Mouse (Mus musculus) embryo, embryonic 10.5 days (tissue): ENCODE data around the gene Slc27a5.
A peak's percentile ranks its signal among the peaks of the same experiment; 100 is the strongest.

Source experiments
- DNase-seq: peaks from one replicate; pipeline ENCODE4 v3.0.0-alpha.2; 2015; ENCODE audit warnings: low spot score

Gene Slc27a5

DNA sequence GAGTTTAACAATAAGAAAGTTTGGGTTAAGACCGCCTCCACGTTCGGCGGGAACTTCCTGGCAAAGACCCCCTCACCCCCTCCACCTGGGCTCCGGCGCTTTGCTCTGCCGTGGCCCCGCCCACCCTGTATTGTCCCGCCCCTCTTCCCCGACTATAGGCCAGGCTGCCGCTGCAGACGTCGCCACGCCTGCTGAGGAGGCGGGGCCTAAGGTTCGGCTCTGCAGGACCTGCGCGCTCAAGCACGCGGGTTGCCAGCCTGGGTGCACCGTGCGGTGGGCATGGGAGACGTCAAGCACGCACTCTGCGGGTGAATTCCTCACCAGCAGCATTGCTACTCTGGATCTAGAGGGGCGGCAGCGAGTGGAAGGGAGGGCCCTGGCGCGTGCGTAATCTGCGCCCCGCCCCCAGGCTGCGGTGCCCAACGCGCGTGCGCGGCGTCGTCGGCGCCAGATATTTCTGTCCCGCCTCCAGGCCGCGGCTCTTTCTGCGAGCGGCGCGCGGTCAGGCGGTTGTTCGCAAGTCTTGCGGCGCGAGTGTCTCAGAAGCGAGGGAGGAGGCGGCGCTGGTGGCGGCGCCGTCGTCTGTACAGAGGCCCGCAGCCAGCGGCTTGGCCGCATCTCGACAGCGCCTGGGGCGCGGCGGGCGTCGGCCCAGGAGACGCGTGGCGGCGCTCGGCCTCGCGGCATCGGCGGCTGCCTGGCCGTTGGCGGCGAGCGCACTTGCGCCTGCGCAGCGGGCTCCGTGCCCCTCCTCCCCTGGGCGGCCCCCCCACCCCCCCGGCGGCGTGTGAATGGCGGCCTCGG is 26.1 kb upstream of the Slc27a5 start:
- peak; percentile 96 for DNase-seq

DNA sequence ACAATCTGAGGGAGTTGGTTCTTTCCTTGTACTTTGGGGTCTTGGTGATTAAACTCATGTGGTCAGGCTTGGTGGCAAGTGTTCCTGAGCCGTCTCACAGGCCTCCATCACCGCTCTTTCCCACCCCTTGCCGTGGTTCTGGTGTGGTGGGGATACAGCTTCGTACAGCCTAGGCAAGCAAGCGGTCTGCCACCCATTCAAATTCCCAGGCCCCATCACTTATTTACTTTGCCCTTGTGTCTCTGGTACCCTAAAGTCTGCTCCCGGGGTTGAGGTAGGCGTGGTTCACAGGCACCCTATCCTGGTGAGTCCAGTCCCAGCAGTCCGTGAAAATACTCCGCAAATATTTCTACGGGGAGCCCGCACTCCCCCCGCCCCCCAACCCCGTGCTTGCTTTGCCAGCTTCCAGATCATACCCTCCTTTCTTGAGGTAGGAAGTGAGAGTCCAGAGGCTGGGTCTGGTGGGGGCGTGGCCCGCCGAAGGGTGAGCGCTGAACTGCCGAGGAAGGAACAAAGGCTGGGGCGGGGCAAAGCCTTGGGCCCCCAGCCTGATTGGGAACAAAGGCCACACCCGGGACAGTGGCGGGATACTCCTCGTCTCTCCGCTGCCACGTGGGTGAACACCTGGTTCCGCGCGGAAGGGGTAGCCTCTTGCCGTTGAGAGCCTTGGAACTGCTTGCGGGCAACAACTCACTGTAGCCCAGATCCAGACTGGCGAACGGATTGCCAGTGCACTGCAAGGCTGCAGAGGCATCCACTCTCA is 25.0 kb upstream of the Slc27a5 start:
- DNase-seq = peak; percentile 96

DNA sequence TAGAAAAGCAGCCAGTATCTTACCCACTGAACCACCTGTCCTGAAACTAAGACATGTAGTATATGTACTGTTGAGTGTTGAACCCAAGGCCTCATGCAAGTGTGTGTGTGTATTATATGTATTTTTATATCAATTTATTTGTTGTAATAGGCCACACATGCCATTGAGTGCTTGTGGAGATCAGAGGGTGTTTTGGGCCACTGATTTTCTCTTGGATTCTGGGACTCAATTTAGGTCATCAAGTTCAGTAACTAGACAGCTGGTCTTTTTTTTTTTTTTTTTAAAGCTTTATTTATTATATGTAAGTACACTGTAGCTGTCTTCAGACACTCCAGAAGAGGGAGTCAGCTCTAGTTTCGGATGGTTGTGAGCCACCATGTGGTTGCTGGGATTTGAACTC is 17.2 kb upstream of the Slc27a5 start:
- DNase-seq = no peak

DNA sequence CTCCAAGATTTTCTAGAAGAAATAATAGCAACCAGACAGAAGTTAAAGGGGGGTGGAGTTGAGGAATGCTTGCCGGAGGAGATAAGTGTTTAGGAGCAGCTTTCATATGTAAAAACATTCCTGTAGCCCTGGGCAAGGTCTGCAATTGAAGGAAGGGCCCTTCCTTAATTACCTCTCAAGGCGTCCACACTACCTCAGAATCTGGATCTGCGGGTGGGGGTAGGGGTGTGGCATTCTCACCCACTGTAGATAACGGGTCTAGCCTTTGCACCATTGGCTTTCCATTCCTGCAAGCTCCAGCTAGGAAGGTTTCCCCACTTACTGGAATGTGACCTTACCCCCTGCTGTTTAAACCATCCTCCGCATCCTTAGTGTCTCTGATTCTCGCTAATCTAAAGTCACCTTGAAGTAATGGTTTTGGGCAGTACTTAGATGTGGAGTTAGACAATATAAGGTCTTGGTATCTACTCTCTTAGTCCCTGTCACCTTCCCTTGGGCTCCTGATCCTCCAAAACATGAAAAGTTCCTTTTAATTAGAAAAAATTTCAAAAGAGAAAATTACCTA is 16.4 kb upstream of the Slc27a5 start:
- no peak for DNase-seq

DNA sequence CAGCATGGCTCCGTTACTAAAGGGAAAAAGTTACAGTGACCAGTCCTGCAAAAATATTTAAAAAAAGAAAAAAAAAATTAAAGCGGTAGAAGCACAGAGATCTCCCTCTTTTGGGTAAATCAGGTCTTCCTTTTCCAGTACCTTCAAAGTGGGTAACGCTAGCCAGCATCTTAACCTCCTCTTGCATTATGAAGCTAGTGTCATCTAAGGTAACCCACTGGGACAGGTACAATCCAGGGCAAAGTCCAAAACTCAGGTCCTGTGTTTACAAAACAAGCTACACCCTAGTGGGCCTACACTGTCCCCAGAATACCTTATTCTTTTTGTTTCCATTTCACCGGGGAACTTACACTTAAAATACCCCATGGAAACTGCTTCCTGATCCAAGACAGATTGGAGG is 15.7 kb upstream of the Slc27a5 start:
- DNase-seq = no peak

DNA sequence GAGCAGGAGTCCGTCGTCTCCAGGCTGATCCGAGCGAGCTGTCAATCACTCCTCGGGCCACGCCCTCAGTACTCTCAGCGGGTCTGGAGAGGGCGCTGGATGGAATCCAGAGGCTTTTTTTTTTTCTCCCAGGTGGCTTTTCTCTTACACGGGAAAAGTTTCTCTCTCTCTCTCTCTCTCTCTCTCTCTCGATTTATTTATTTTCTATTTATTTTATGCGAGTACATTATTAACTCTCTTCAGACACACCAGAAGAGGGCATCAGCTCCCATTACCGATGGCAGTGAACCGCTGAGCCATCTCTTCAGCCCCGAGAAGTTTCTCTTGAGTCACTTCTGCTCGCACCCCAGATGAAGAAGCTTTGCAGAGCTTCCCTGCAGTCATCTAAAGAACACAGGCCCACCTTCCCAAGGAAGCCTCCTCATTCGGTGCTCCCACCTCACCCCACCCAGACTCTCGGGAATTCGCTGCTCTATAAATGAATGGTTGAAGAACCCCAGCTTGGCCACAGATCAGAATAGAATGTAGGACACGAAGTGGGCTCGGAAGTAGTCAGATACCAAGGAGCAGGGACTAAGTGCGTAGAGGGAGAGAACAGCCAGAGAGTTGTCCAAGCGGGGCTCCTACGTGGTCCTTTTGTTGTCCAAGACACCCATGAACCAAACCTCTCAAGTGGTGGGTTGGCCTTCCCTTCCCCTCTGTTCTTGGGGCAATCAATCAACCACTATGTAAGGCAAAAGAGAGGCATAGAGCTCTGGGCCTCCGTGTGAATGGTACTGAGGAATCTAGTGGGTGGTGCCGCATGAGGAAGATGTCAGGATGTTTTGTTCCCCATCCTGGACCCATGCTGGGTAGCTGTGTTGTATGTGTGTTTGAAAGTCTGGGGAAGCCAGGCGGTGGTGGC is 12.3 kb upstream of the Slc27a5 start, which contains the start of gene Zbtb45:
Zbtb45 (minus strand) TSS at position 30 of the 904 bp plus-strand sequence.
- DNase-seq = peak; percentile 59

DNA sequence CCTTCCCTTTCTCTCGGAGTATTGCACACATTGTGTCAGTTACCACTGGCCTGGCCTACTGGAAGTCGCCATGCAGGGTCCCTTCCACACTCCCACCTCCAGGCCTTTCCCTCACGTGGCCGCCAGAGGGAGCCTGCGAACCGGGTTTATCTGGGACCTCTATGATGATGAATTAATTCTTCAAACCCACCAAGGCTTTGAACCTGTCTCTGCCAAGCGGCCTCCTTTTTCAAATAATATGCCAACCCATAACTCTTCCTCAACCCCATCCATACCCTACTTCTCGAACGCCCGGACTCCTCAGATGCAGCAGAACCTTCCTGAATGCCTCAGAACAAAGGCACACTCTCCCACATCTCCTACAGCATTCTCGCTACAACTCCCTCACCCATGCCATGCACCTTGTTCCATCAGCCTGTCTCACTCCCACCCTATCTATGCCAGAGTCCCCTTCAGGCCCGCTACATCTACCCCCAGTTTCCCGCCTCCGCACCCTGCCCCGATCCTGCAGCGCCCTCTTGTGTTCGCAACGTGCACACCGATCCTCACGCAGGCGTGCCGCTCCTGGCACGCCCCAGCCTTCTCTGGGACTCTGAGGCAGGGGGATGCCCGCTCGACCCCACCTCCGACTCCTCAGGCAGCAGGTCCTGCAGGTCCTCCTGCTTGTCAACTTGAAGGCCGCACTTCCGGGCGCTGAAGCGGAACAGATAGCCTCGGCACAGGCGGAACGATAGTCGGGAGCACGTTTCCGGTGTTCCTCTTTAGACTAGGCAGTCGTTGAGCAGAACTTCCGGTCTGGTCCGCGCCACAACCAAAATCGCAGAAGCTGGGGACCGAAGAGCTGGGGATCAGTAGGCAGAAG is 11.4 kb upstream of the Slc27a5 start:
- DNase-seq = peak; percentile 98

DNA sequence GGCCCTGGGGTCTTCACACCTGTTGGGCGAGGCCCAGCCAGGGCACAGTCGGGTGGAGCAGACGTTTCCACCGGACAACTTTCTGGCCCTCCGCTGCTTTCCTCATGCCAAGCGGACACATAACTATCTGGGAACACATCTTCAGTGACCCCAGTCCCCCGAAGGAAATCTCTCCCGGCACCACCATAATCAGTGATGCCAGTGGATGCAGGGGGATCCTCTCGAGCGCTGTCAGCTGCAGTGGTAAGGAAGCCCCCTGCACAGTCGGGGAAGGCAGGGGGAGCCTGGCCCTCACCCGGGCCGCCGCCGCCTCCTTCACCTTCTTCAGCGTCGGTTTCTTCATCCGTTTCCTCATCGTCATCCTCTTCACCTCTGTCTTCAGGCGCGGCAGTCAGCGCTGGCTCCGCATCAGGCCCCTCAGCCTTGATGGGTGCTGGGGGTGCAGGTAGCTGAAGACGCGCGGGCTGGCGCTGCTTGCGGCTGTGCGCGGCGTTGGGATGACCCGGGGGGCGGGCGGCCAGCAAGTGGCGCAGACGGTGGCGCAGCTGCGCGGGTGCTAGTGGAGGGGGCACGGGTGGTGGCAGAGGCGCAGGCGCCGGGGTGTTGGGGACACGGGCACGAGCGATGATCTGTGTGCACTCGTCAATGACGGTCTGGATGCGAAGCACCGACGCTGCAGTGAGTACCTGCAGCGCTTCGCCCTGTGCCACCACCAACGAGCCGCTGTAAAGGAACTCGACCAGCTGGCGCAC is 9.5 kb upstream of the Slc27a5 start:
- no peak for DNase-seq

DNA sequence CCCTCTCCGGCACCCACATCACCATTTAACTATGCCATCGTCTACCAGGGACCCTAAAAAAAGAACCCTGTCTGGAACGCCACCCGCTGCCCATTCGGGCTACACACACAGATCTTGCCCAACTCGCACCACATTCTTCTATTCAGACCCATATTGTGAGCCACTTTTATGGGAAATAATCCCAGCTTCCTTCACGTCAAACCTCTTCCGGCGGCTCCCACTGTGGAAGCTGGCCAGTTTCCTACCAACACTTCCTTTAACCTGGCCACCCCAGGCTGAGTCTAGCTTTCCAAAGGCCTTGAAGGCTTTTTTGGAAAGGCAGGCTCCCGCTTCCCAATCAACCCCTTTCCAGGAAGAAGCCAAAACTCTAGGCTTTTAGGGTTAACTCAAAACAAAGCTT is 8.5 kb upstream of the Slc27a5 start:
- no peak for DNase-seq

DNA sequence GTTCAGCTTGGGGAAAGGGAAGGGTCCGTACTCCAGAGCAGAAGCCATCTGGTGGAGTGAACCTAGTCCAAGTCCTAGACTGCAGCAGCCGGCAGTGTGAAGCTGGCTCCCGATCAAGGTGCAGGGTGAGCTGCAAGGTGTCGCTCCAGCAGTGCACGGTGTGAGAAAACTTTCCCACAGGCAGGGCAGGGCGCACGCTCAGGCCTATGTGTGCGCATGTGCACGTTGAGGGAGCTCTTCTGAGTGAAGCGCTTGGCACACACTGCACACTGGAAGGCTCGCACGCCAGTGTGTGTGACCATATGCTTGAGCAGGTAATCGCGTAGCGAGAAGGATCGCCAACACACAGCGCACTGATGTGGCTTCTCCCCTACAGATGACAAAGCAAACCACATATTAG is 8.0 kb upstream of the Slc27a5 start:
- DNase-seq = no peak

DNA sequence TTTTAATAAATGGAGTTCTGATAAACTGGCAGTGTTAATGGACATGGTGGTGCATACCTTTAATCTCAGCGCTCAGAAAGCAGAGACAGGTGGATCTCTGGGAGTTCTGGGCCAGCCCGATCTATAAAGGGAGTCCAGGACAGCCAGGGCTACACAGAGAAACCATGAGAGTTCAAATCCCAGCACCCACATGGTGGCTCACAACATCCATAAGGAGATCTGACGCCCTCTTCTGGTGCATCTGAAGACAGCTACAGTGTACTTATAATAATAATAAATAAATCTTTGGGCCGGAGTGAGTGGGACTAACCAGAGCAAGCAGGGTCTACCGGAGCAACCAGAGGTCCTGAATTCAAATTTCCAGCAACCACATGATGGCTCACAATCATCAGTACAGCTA is 5.4 kb upstream of the Slc27a5 start:
- no peak for DNase-seq

DNA sequence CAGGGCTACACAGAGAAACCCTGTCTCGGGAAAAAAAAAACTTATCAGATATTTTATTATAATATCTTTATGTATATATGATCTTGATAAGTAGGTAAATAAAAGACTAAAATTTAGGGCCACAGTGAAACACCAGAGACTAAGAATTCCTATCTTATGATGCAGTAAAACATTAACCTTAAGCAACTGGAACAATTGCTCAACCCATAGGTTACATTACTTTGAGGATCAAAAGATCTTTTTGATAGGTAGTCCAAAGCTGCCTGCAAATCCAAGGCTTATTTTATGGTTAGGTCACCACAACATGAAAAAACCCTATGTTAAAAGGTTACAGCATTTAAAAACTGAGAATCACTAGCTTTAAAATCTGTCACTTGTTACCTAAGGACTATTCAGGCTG is 3.6 kb upstream of the Slc27a5 start:
- DNase-seq = no peak

DNA sequence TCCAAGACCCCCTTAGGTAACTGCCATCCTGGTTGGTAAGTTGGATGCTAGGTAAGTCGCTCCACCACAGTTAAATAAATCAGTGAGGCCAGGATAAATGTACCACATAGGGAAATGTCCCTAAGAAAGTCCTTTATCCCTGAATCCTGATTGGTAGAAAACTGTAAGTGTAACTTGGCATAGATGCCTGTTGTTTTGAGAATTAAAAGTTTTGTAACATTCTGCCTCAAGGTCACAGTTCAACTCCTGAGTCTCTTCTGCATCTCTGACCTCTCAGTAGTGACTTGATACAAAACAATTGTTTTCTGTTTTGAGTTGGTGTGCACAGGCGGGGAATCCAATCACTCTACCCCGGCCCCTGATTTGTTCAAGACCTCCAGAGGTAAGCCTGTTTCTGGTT is 859 bp upstream of the Slc27a5 start, which contains the start of gene Trim28:
Trim28 (plus strand) TSS at position 264 of the 400 bp plus-strand sequence.
- no peak for DNase-seq

DNA sequence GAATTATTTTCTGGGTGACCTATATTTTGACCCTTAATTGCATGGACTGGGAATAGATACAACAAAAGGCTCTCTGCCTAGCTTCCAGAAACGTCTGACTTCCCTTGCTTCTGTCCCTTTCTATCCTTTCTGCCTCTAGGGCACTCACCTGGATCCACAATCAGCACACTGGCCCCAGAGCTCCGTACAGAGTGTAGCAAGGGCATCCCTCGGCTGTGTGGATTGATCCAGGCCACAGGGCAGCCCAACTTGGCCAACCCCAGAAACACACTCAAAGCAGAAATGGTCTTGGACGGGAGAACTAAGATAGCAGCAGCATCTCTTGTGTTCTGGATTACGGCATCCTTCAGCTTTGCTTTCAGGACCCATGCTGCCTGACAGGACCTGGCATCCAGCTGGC is 762 bp downstream of the Slc27a5 start:
- no peak for DNase-seq

DNA sequence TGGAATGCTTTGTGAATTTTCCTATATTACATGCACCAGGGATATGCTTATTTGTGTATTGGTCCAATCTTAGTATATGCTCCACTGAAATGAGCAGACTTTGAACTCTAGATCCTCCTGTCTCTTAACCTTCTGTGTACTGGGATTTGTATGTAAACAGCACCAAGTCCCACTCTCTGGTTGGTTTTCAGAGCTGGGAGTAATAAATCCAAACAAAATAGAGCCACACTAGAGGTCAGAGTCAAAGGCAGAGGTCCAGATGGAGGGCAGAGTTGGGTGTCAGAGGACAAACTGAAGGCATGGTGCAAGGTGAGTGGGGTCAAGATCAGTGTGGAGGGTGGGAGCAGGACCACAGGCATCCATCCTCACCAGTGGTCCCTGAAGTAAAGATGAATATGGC is 2.1 kb downstream of the Slc27a5 start:
- DNase-seq = no peak

DNA sequence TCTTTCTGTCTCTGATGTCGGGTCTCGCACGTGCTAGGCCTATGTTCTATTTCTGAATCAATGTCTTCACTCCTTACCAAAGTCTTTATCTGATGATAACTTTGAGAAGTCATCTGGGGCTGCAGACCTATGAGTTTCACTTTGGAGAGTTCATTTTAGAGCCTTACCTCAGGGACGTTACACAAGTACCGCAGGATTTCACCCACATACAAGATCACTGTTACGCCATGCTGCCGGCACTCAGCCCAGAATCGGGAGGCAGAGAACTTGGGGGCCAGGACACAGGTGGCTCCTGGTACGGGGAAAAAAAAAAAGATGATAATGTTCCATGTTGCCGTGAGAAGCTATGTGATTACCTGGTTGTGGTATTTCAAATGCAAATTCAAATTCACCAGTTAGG is 4.8 kb downstream of the Slc27a5 start:
- DNase-seq = no peak

DNA sequence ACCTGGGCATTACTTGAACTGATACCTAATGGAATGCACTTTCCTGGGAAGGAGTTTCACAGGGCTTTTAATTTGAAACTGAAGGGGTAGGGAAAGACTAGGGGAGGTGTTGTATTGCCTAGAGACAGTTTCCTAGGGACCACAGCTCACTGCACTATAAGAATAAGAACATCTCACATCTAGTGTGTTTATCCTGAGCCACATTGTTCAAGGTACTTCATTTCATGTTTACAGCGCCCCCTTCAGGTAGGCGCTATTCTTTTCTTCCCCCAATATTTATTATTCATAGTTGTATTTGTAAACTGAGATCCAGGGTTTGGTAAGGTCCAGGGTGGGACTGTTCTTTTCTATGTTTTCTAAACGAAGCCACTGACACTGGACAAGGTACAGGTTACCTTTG is 5.8 kb downstream of the Slc27a5 start:
- no peak for DNase-seq

DNA sequence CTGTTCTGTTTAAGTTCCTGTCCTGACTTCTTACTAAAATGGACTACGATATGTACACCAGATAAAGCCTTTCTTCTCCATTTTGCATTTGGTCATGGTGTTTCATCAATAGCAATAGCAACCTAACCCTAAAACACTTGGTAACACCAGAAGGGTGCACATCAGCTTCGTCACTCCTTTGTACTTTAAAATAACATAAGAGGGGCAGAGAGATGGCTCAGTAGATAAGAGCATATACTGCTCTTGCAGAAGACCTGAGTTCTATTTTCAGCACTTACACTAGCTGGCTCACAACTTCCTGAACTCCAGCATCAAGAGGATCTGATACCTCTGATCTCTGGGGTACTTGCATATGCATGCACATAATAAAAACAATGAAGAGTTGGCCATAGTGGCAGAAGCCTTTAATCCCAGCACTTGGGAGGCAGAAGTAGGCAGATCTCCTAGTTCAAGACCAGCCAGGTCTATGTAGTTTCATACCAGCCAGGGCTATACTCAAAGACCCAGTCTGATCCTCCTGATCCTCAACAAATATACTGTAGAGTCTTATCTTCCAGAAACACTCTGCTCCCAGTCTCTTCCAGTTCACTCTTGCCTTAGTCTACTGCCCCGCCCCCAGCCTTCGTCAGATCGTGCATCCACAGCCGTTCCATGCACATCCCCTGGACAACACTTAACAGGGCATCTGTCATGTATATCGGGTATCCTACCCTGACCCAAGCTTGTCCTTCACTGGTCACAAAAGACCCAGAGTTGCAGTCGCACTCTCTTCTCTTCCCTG is 10.4 kb downstream of the Slc27a5 start:
- DNase-seq = no peak

DNA sequence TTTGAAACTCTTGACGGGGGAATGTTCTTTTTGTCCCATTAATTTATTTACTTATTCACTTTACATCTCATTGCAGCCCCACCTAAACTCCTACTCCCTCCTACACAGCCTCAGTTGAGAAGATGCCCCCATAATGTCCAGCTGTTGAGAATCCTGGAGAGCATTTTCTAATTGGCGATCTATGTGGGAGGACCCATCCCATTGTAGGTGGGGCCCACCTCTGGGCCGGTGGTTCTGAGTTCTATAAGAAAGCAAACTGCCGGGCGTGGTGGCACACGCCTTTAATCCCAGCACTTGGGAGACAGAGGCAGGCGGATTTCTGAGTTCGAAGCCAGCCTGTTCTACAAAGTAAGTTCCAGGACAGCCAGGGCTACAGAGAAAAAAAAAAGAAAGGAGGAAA is 11.1 kb downstream of the Slc27a5 start:
- no peak for DNase-seq

DNA sequence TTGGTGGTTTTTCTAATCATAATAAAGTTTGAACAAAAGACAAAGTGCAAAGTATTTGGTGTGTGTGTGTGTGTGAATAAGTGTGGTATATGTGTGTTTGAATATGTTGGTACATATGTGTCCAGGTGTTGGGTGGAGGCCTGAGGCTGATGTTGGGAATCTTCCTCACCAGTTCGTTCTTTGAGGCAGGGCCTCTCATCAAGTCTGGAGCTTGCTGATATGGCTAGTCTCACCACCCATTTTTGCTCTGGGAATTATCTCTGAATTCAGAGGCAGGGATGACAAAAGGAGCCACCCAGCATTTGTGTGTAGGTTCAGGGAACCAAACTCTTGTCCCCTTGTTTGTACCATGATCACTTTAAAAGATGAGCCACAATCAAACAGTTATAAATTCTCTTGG is 12.3 kb downstream of the Slc27a5 start:
- DNase-seq = no peak
